ENCODE assay signal across 10 mouse cellular contexts in the genomic region with DNA sequence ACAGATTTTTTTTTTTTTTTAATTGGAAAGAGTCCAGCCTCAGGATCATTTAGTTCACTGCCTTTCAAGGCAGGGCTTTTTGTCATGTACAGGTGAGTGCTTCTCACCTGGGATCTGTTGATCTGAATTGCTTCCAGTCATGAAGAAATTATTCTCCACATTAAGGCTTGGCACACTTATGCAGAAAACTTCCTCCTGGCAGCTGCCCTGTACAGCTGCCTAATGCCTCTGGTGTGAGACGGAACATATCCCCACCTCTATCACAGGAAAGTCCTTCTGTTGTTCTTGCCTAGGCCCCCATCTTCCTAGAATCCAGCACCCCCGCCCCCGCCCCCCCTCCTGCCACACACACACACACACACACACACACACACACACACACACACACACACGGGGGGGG. TPM values are rescaled to one million over a fixed set of nuclear protein-coding genes. Genes with fewer than 3 reads are reported as not detected.
DNase-seq lines count a peak whose midpoint lies in the region; ATAC-seq and TF ChIP-seq lines count a peak whose summit lies in the region.
"Had no signal": no experiment of that assay in that cellular context is flagged by ENCODE, and none has a peak within 500 bp of the region (broad histone marks: within the 10 kb centered on the region; RNA-seq: fewer than 3 reads in every experiment).

No protein-coding gene starts in this region.

- H3K27ac ChIP-seq in hindbrain, postnatal 0 days: no peak overlapping the region
- H3K27ac ChIP-seq in hindbrain, embryonic 16.5 days (ENCODE audit: low read depth, low read length): no peak overlapping the region
- H3K27ac ChIP-seq in embryonic facial prominence, embryonic 10.5 days (replicated peaks): 0 out of 2 replicates have a peak overlapping the region, but pooled peaks have one; percentile 24
- no peak overlapping the region for H3K27ac ChIP-seq in intestine, embryonic 16.5 days (ENCODE audit: low read length)
- H3K27ac ChIP-seq in lung, embryonic 16.5 days (ENCODE audit: low read length): peak overlapping the region; percentile 43; the same call in 1 of the 2 replicates
- H3K27ac ChIP-seq: midbrain, embryonic 13.5 days had no signal

- no peak for ATAC-seq in hindbrain, postnatal 0 days
- ATAC-seq in hindbrain, embryonic 16.5 days: no peak
- no peak for ATAC-seq in intestine, embryonic 16.5 days
- ATAC-seq in lung, embryonic 16.5 days (ENCODE audit: low read depth): no peak

- no peak overlapping the region for H3K4me3 ChIP-seq in hindbrain, postnatal 0 days (ENCODE audit: low read length)
- H3K4me3 ChIP-seq in hindbrain, embryonic 16.5 days (ENCODE audit: low read length): no peak overlapping the region
- peak overlapping the region; percentile 72; the same call in 1 of the 2 replicates for H3K4me3 ChIP-seq in embryonic facial prominence, embryonic 10.5 days
- H3K4me3 ChIP-seq in intestine, embryonic 16.5 days (ENCODE audit: low read length): no peak overlapping the region; the same call in 1 of the 2 replicates
- H3K4me3 ChIP-seq in lung, embryonic 16.5 days (ENCODE audit: low read length): peak overlapping the region; percentile 60; the same call in 1 of the 2 replicates

- peaks cover 10% of the 10 kb centered on the region for H3K4me1 ChIP-seq in hindbrain, postnatal 0 days (ENCODE audit: insufficient read depth, low read length)
- H3K4me1 ChIP-seq in hindbrain, embryonic 16.5 days (ENCODE audit: control insufficient read depth, insufficient read depth, low read depth, low read length): peaks cover 10% of the 10 kb centered on the region
- peaks cover 27% of the 10 kb centered on the region for H3K4me1 ChIP-seq in embryonic facial prominence, embryonic 10.5 days
- H3K4me1 ChIP-seq in intestine, embryonic 16.5 days (ENCODE audit: control insufficient read depth, insufficient read depth, low read length): peaks cover 9% of the 10 kb centered on the region; the same call in 1 of the 2 replicates
- H3K4me1 ChIP-seq in lung, embryonic 16.5 days (replicated peaks; ENCODE audit: control insufficient read depth, insufficient read depth, low read length): peaks cover 9% of the 10 kb centered on the region; the same call in 1 of the 2 replicates

- H3K9ac ChIP-seq in hindbrain, postnatal 0 days (replicated peaks; ENCODE audit: low read length): no peak overlapping the region
- H3K9ac ChIP-seq in hindbrain, embryonic 16.5 days (ENCODE audit: low read depth, low read length): no peak overlapping the region
- no peak overlapping the region for H3K9ac ChIP-seq in intestine, embryonic 16.5 days (ENCODE audit: low read depth, low read length)
- H3K9ac ChIP-seq in lung, embryonic 16.5 days (ENCODE audit: low read length): no peak overlapping the region
- H3K9ac ChIP-seq: midbrain, embryonic 13.5 days had no signal

- peak; percentile 10 for DNase-seq in hindbrain, postnatal 0 days (ENCODE audit: low spot score)
- DNase-seq in embryonic facial prominence, embryonic 10.5 days (ENCODE audit: low spot score): no peak
- no peak for DNase-seq in layer of hippocampus, adult 9-10 months (ENCODE audit: low spot score)
- DNase-seq in left cerebral cortex, postnatal 10 days (ENCODE audit: extremely low spot score in 1 of 2, low spot score in 2 of 2): no peak
- no peak for DNase-seq in gastrocnemius, postnatal 10 days
- DNase-seq: cerebellum, adult 11-12 months had no signal

- 37% methylated on average over 2 of the region's 4 CpGs for WGBS in hindbrain, postnatal 0 days
- 37% methylated on average over 3 of the region's 4 CpGs for WGBS in hindbrain, embryonic 16.5 days
- 18% methylated on average over 3 of the region's 4 CpGs for WGBS in embryonic facial prominence, embryonic 10.5 days
- WGBS in intestine, embryonic 16.5 days: 25% methylated on average over 3 of the region's 4 CpGs
- 0% methylated on average over 3 of the region's 4 CpGs for WGBS in lung, embryonic 16.5 days

- no peaks in the 10 kb centered on the region for H3K27me3 ChIP-seq in hindbrain, postnatal 0 days (ENCODE audit: insufficient read depth, low read length)
- peaks cover 5% of the 10 kb centered on the region for H3K27me3 ChIP-seq in hindbrain, embryonic 16.5 days (replicated peaks; ENCODE audit: control insufficient read depth, insufficient read depth, low read length)
- peaks cover 7% of the 10 kb centered on the region for H3K27me3 ChIP-seq in embryonic facial prominence, embryonic 10.5 days (replicated peaks; ENCODE audit: low read depth, poor library complexity, severe bottlenecking)
- no peaks in the 10 kb centered on the region for H3K27me3 ChIP-seq in intestine, embryonic 16.5 days (replicated peaks; ENCODE audit: control insufficient read depth, insufficient read depth, low read length)
- H3K27me3 ChIP-seq in lung, embryonic 16.5 days (ENCODE audit: control insufficient read depth, insufficient read depth, low read depth, low read length): no peaks in the 10 kb centered on the region

- H3K4me2 ChIP-seq in hindbrain, postnatal 0 days (ENCODE audit: low read depth, low read length): 0 out of 2 replicates have a peak overlapping the region, but pooled peaks have one; percentile 74
- no peak overlapping the region for H3K4me2 ChIP-seq in hindbrain, embryonic 16.5 days (ENCODE audit: low read length)
- peak overlapping the region; percentile 93 for H3K4me2 ChIP-seq in intestine, embryonic 16.5 days (ENCODE audit: low read depth, low read length)
- H3K4me2 ChIP-seq in lung, embryonic 16.5 days (ENCODE audit: low read depth, low read length): peak overlapping the region; percentile 90

- TF ChIP-seq CTCF in hindbrain, postnatal 0 days (IDR thresholded peaks at IDR 0.05; ENCODE audit: low read depth): no peak

- intact Hi-C loops in left cerebral cortex, postnatal 10 days (cut with DNase I): no loop called here

- H3K9me3 ChIP-seq in hindbrain, postnatal 0 days (ENCODE audit: low read length): no peaks in the 10 kb centered on the region
- H3K9me3 ChIP-seq in hindbrain, embryonic 16.5 days (ENCODE audit: control insufficient read depth, low read length): no peaks in the 10 kb centered on the region
- no peaks in the 10 kb centered on the region for H3K9me3 ChIP-seq in embryonic facial prominence, embryonic 10.5 days
- H3K9me3 ChIP-seq in intestine, embryonic 16.5 days (ENCODE audit: control insufficient read depth, low read length): no peaks in the 10 kb centered on the region
- no peaks in the 10 kb centered on the region for H3K9me3 ChIP-seq in lung, embryonic 16.5 days (ENCODE audit: control insufficient read depth, low read length)
- H3K9me3 ChIP-seq: midbrain, embryonic 13.5 days had no signal

- no peaks in the 10 kb centered on the region for H3K36me3 ChIP-seq in hindbrain, postnatal 0 days (ENCODE audit: insufficient read depth, low read length)
- no peaks in the 10 kb centered on the region for H3K36me3 ChIP-seq in hindbrain, embryonic 16.5 days (ENCODE audit: control insufficient read depth, insufficient read depth, low read length)
- H3K36me3 ChIP-seq in embryonic facial prominence, embryonic 10.5 days (replicated peaks): no peaks in the 10 kb centered on the region
- H3K36me3 ChIP-seq in intestine, embryonic 16.5 days (ENCODE audit: control insufficient read depth, insufficient read depth, low read length): no peaks in the 10 kb centered on the region
- no peaks in the 10 kb centered on the region for H3K36me3 ChIP-seq in lung, embryonic 16.5 days (ENCODE audit: control insufficient read depth, insufficient read depth, low read length)
- H3K36me3 ChIP-seq: midbrain, embryonic 13.5 days had no signal

RNA-seq across cellular contexts. Expression of a gene that starts 0.6 kb away (rescaled TPM):
- total RNA-seq in hindbrain, postnatal 0 days (2014; rRNA removed): 22.4 TPM in 2 replicates
- polyA plus RNA-seq in hindbrain, postnatal 0 days (2015; fragmentation: Nextera tagmentation; extraction: Ambion mirVana): 14.5 and 15.5 TPM in 2 replicates
- polyA plus RNA-seq in hindbrain, embryonic 16.5 days (2015; fragmentation: Nextera tagmentation; extraction: Ambion mirVana): 11.2 and 12.2 TPM in 2 replicates
- 15.5 and 16.9 TPM in 2 replicates for polyA plus RNA-seq in embryonic facial prominence, embryonic 10.5 days (2016; fragmentation: Nextera tagmentation; extraction: Ambion mirVana)
- 22.7 and 32.3 TPM in 2 replicates for polyA plus RNA-seq in intestine, embryonic 16.5 days (2015; fragmentation: Nextera tagmentation; extraction: Ambion mirVana)
- polyA plus RNA-seq in lung, embryonic 16.5 days (2015; fragmentation: Nextera tagmentation; extraction: Ambion mirVana): 20.2 and 21.7 TPM in 2 replicates
- 10 to 100 TPM in 1 of 2 experiments, 1 to 10 TPM in 1; 9.3 to 11.0 TPM for total RNA-seq in left cerebral cortex, postnatal 10 days (2021)
- total RNA-seq in gastrocnemius, postnatal 10 days (2021): 1 to 10 TPM; 1.3 to 1.5 TPM

Comparison
In these comparisons a context has a peak if more than half of its experiments do, and no peak if none do; other contexts are left out.
1. H3K27ac ChIP-seq: peak in embryonic facial prominence, embryonic 10.5 days (single experiment) and lung, embryonic 16.5 days (single experiment); none in hindbrain, postnatal 0 days (single experiment), hindbrain, embryonic 16.5 days (single experiment) and intestine, embryonic 16.5 days (single experiment).
2. H3K4me3 ChIP-seq: peak in embryonic facial prominence, embryonic 10.5 days (single experiment) and lung, embryonic 16.5 days (single experiment); none in hindbrain, postnatal 0 days (single experiment), hindbrain, embryonic 16.5 days (single experiment) and intestine, embryonic 16.5 days (single experiment).